Mouse (Mus musculus) CH12.LX (cell line): ENCODE measurements around the gene Epsti1. TPM values are rescaled to one million over a fixed set of nuclear protein-coding genes. Genes with fewer than 3 reads are reported as not detected.
A peak's percentile ranks its signal among the peaks of the same experiment; 100 is the strongest.

Experiments used
- DNase-seq: peaks from one replicate; pipeline ENCODE4 v3.0.0-alpha.2; 2013; ENCODE audit errors: extremely low read depth
- H3K27ac ChIP-seq: 2 replicates; pipeline ENCODE4 v1.5.1; 2012; ENCODE audit warnings: low read depth, mild to moderate bottlenecking, control low read depth, moderate library complexity; ENCODE audit not compliant: insufficient read depth
- H3K27me3 ChIP-seq: replicated peaks from 2 replicates; pipeline ENCODE3; 2012; ENCODE audit warnings: inconsistent platforms
- H3K36me3 ChIP-seq, 2 experiments: replicated peaks in 1 of 2; 2 replicates each; pipeline versions ENCODE3 to v1.6.1; 2012; ENCODE audit warnings: inconsistent platforms in 1 of 2, low read length in 1 of 2, mild to moderate bottlenecking in 1 of 2, mixed read lengths in 1 of 2, moderate library complexity in 1 of 2; ENCODE audit not compliant: control insufficient read depth in 1 of 2, insufficient read depth in 1 of 2
- H3K4me1 ChIP-seq, 2 experiments: 2 replicates each; pipeline ENCODE4 v1.6.1; 2012; ENCODE audit warnings: inconsistent platforms in 1 of 2, moderate library complexity in 1 of 2; ENCODE audit not compliant: insufficient read depth in 2 of 2, control insufficient read depth in 1 of 2
- H3K4me2 ChIP-seq: 2 replicates; pipeline ENCODE4 v1.6.1; 2012; ENCODE audit warnings: low read depth, mild to moderate bottlenecking, control low read depth; ENCODE audit not compliant: poor library complexity, insufficient read depth, severe bottlenecking
- H3K4me3 ChIP-seq, 3 experiments: fragments of 150-350 bp in 1 of 3; sonication (generic) in 1 of 3; replicated peaks in 1 of 3; 2 replicates each; pipeline versions ENCODE3 to v1.5.1; 2011 to 2012; ENCODE audit warnings: low read depth in 2 of 3, low read length in 2 of 3, mild to moderate bottlenecking in 2 of 3, moderate library complexity in 2 of 3, control low read depth in 1 of 3, improper control_type of control experiment in 1 of 3, inconsistent platforms in 1 of 3, mixed read lengths in 1 of 3; ENCODE audit not compliant: poor library complexity in 1 of 3
- H3K79me2 ChIP-seq: replicated peaks from 2 replicates; pipeline ENCODE4 v1.6.1; 2012; ENCODE audit warnings: mild to moderate bottlenecking, moderate library complexity; ENCODE audit not compliant: control insufficient read depth, poor library complexity, insufficient read depth, severe bottlenecking; ENCODE audit errors: extremely low read depth
- H3K9ac ChIP-seq: 2 replicates; pipeline ENCODE4 v1.6.1; 2012; ENCODE audit warnings: low read depth, mild to moderate bottlenecking, control low read depth, moderate library complexity; ENCODE audit not compliant: insufficient read depth
- H3K9me3 ChIP-seq: replicated peaks from 2 replicates; pipeline ENCODE3; 2012; ENCODE audit warnings: low read length, inconsistent platforms, mixed read lengths
- BHLHE40 ChIP-seq: IDR thresholded peaks from 2 replicates; pipeline ENCODE4 v1.6.1; 2011; ENCODE audit warnings: mild to moderate bottlenecking, low read depth, low read length, improper control_type of control experiment
- CHD2 ChIP-seq: IDR thresholded peaks from 2 replicates; pipeline ENCODE4 v1.6.1; 2011; ENCODE audit warnings: low read length, improper control_type of control experiment
- CTCF ChIP-seq, 2 experiments: IDR thresholded peaks in 1 of 2; conservative IDR thresholded peaks in 1 of 2; 2 replicates each; pipeline ENCODE4 v1.5.1; 2011 to 2012; ENCODE audit warnings: low read depth in 2 of 2, low read length in 2 of 2, improper control_type of control experiment in 1 of 2, inconsistent platforms in 1 of 2, mild to moderate bottlenecking in 1 of 2, moderate library complexity in 1 of 2
- E2F4 ChIP-seq: IDR thresholded peaks from 2 replicates; pipeline ENCODE4 v1.6.1; 2011; ENCODE audit warnings: low read depth, low read length, improper control_type of control experiment; ENCODE audit not compliant: insufficient replicate concordance
- ETS1 ChIP-seq: conservative IDR thresholded peaks from 2 replicates; pipeline ENCODE4 v1.6.1; 2012; ENCODE audit warnings: low read depth, mild to moderate bottlenecking, inconsistent platforms, low read length, improper control_type of control experiment, moderate library complexity
- GABPA ChIP-seq: IDR thresholded peaks from 2 replicates; pipeline ENCODE4 v1.6.1; 2012; ENCODE audit warnings: low read depth, low read length, improper control_type of control experiment, inconsistent platforms; ENCODE audit not compliant: insufficient replicate concordance
- HCFC1 ChIP-seq: IDR thresholded peaks from 2 replicates; pipeline ENCODE4 v1.6.1; 2012; ENCODE audit warnings: low read depth, mild to moderate bottlenecking, inconsistent platforms, low read length, improper control_type of control experiment
- JUN ChIP-seq: IDR thresholded peaks from 2 replicates; pipeline ENCODE4 v1.6.1; 2011; ENCODE audit warnings: low read depth, mild to moderate bottlenecking, low read length, improper control_type of control experiment, moderate library complexity; ENCODE audit not compliant: insufficient read depth
- KAT2A ChIP-seq: IDR thresholded peaks from 2 replicates; pipeline ENCODE4 v1.6.1; 2012; ENCODE audit warnings: low read length, improper control_type of control experiment, inconsistent platforms; ENCODE audit not compliant: insufficient replicate concordance
- MAX ChIP-seq: IDR thresholded peaks from 2 replicates; pipeline ENCODE4 v1.6.1; 2011; ENCODE audit warnings: low read length, improper control_type of control experiment
- MXI1 ChIP-seq: IDR thresholded peaks from 2 replicates; pipeline ENCODE4 v1.6.1; 2011; ENCODE audit warnings: mild to moderate bottlenecking, low read depth, low read length, improper control_type of control experiment
- MYC ChIP-seq: IDR thresholded peaks from 2 replicates; pipeline ENCODE4 v1.6.1; 2011; ENCODE audit warnings: low read depth, mild to moderate bottlenecking, improper control_type of control experiment, low read length
- NELFE ChIP-seq: IDR thresholded peaks from 2 replicates; pipeline ENCODE4 v1.6.1; 2011; ENCODE audit warnings: low read depth, low read length, improper control_type of control experiment
- PAX5 ChIP-seq: IDR thresholded peaks from 2 replicates; pipeline ENCODE4 v1.6.1; 2012; ENCODE audit warnings: low read length, inconsistent platforms, mixed read lengths
- POLR2A ChIP-seq: IDR thresholded peaks from 2 replicates; pipeline ENCODE4 v1.6.1; 2011; ENCODE audit warnings: low read depth, mild to moderate bottlenecking, improper control_type of control experiment, low read length
- POLR2AphosphoS2 ChIP-seq: IDR thresholded peaks from 2 replicates; pipeline ENCODE4 v1.6.1; 2011; ENCODE audit warnings: low read depth, low read length, improper control_type of control experiment
- RAD21 ChIP-seq: IDR thresholded peaks from 2 replicates; pipeline ENCODE4 v1.6.1; 2011; ENCODE audit warnings: low read depth, mild to moderate bottlenecking, low read length, improper control_type of control experiment, moderate library complexity
- RCOR1 ChIP-seq: conservative IDR thresholded peaks from 2 replicates; pipeline ENCODE4 v1.6.1; 2012; ENCODE audit warnings: low read depth, mild to moderate bottlenecking, inconsistent platforms, low read length, improper control_type of control experiment
- SIN3A ChIP-seq: IDR thresholded peaks from 2 replicates; pipeline ENCODE4 v1.6.1; 2012; ENCODE audit warnings: low read length, improper control_type of control experiment, inconsistent platforms
- SMC3 ChIP-seq: IDR thresholded peaks from 2 replicates; pipeline ENCODE4 v1.6.1; 2011; ENCODE audit warnings: low read depth, low read length, improper control_type of control experiment
- TBP ChIP-seq: conservative IDR thresholded peaks from 2 replicates; pipeline ENCODE4 v1.6.1; 2011; ENCODE audit warnings: low read depth, low read length, improper control_type of control experiment
- UBTF ChIP-seq: IDR thresholded peaks from 2 replicates; pipeline ENCODE4 v1.6.1; 2012; ENCODE audit warnings: low read depth, mild to moderate bottlenecking, inconsistent platforms, low read length, improper control_type of control experiment, moderate library complexity
- USF1 ChIP-seq: IDR thresholded peaks from 2 replicates; pipeline ENCODE4 v1.6.1; 2014; ENCODE audit warnings: low read depth, mild to moderate bottlenecking, inconsistent platforms, low read length, improper control_type of control experiment
- USF2 ChIP-seq: conservative IDR thresholded peaks from 2 replicates; pipeline ENCODE4 v1.6.1; 2011; ENCODE audit warnings: low read depth, low read length, improper control_type of control experiment
- ZC3H11A ChIP-seq: IDR thresholded peaks from 2 replicates; pipeline ENCODE4 v1.6.1; 2012; ENCODE audit warnings: low read depth, mild to moderate bottlenecking, inconsistent platforms, low read length, improper control_type of control experiment
- ZKSCAN1 ChIP-seq: IDR thresholded peaks from 2 replicates; pipeline ENCODE4 v1.6.1; 2012; ENCODE audit warnings: low read depth, inconsistent platforms, low read length, improper control_type of control experiment, borderline replicate concordance
- ZMIZ1 ChIP-seq: IDR thresholded peaks from 2 replicates; pipeline ENCODE4 v1.6.1; 2012; ENCODE audit warnings: low read depth, mild to moderate bottlenecking, inconsistent platforms, low read length, improper control_type of control experiment
- dilution Hi-C: fragments of 300-500 bp; cut with MboI; formaldehyde crosslinking; loops from 2 replicates; pipeline ENCODE4 v1.14.3; 2020; ENCODE audit warnings: low sequenced_read_pairs; ENCODE audit not compliant: extremely low pct_unique_long_range_greater_than_20kb, extremely low pct_ligation_motif_present
- in situ Hi-C: fragments of 300-500 bp; cut with MboI; formaldehyde crosslinking; loops from 3 replicates; pipeline ENCODE4 v1.14.3; 2019; ENCODE audit warnings: low sequenced_read_pairs, low pct_ligation_motif_present, low pct_unique_long_range_greater_than_20kb, mixed read lengths
- polyA plus RNA-seq: library from polyadenylated mRNA; unstranded; fragments of >175 nt; gene quantifications from 2 replicates; pipeline ENCODE4 v1.2.1, GENCODE M21; 2012; ENCODE audit warnings: low read depth; ENCODE audit not compliant: insufficient read length
- total RNA-seq, 2 experiments: library from RNA; depleted of rRNA; stranded (reverse); fragments of 300-350 nt in 1 of 2; fragments of >200 nt in 1 of 2; gene quantifications; 2 replicates each; pipeline ENCODE4 v1.2.3; 2012 to 2014

Epsti1 gene
- total and polyA plus RNA-seq, 3 experiments, result 0.59 to 2.2 (median 2.2) TPM

- peak; percentile 76 for DNase-seq
- H3K9ac ChIP-seq, result no peak overlapping the region
- H3K79me2 ChIP-seq, result no peaks in the 10 kb centered on the region
- H3K27ac ChIP-seq, result no peak overlapping the region
- H3K36me3 ChIP-seq, result no peaks in the 10 kb centered on the region
- H3K27me3 ChIP-seq, result no peaks in the 10 kb centered on the region
- H3K4me2 ChIP-seq, result no peak overlapping the region
- H3K9me3 ChIP-seq, result no peaks in the 10 kb centered on the region
- in situ Hi-C loops, result loop anchor here (5.0 kb wide), 1 partner anchor 786 kb away; no protein-coding TSS in a partner anchor
- H3K4me3 ChIP-seq, result no peak overlapping the region
- dilution Hi-C loops, result no loop called here
- TF ChIP-seq ZKSCAN1 (no peak), BHLHE40 (no peak), UBTF (no peak), TBP (no peak), HCFC1 (no peak), ETS1 (no peak), RAD21 (peak; percentile 57), NELFE (no peak), PAX5 (no peak), MYC (no peak), SMC3 (peak; percentile 88), MAX (no peak), CTCF (conservative IDR thresholded peaks at IDR 0.05 in 1 of 2, IDR thresholded peaks at IDR 0.05 in 1 of 2; ENCODE audit: low read depth in 2 of 2, low read length in 2 of 2) (peak; percentile 33 to 74), MXI1 (no peak), USF2 (no peak), E2F4 (no peak), POLR2A (no peak), SIN3A (no peak), KAT2A (no peak), POLR2AphosphoS2 (no peak), CHD2 (no peak)
- H3K4me1 ChIP-seq, result peaks cover 2 to 9% of the 10 kb centered on the region in 2 experiments; a peak in 3 of 4 replicates
Measured at GRCm38 (mm10) chr14:77928021-77928420, 24.0 kb downstream of the Epsti1 start.

- no peak overlapping the region for H3K4me3 ChIP-seq
- no peak for DNase-seq
- no peaks in the 10 kb centered on the region for H3K27me3 ChIP-seq
- in situ Hi-C loops (loop anchor here (5.0 kb wide), 1 partner anchor 786 kb away; no protein-coding TSS in a partner anchor), dilution Hi-C loops (no loop called here)
- no peak overlapping the region for H3K27ac ChIP-seq
- H3K9me3 ChIP-seq, result no peaks in the 10 kb centered on the region
- H3K36me3 ChIP-seq, result no peaks in the 10 kb centered on the region
- peaks cover 2 to 9% of the 10 kb centered on the region in 2 experiments; a peak in 3 of 4 replicates for H3K4me1 ChIP-seq
- H3K4me2 ChIP-seq, result no peak overlapping the region
- H3K79me2 ChIP-seq, result no peaks in the 10 kb centered on the region
- TF ChIP-seq UBTF (no peak), ZMIZ1 (no peak), ZC3H11A (no peak), MYC (no peak), MAX (no peak), RCOR1 (no peak), GABPA (no peak), POLR2A (no peak), JUN (no peak), USF1 (no peak), ZKSCAN1 (no peak)
- no peak overlapping the region for H3K9ac ChIP-seq
Measured at GRCm38 (mm10) chr14:77928653-77929052, 24.6 kb downstream of the Epsti1 start.
